In genomic region chr9:48494817-48495547, GRCm38 (mm10) we compare ENCODE assay signal across 8 mouse cellular contexts. TPM values are rescaled to one million over a fixed set of nuclear protein-coding genes. Genes with fewer than 3 reads are reported as not detected.
DNase-seq lines count a peak whose midpoint lies in the region; ATAC-seq lines count a peak whose summit lies in the region.

Gene Rbm7, minus strand, starts transcription at chr9:48495299.
Gene Gm5617, plus strand, starts transcription at chr9:48495442.

- peak; percentile 100 for ATAC-seq in hindbrain, embryonic 16.5 days

- H3K36me3 ChIP-seq in hindbrain, embryonic 16.5 days (ENCODE audit: control insufficient read depth, insufficient read depth, low read length): peaks cover 11% of the 10 kb centered on the region
- peaks cover 32% of the 10 kb centered on the region for H3K36me3 ChIP-seq in macrophage (ENCODE audit: inconsistent target)

- H3K9me3 ChIP-seq in hindbrain, embryonic 16.5 days (ENCODE audit: control insufficient read depth, low read length): no peaks in the 10 kb centered on the region

- H3K79me2 ChIP-seq in macrophage (ENCODE audit: inconsistent target): peaks cover 52% of the 10 kb centered on the region

- under 1% methylated on average over 72 of the region's 72 CpGs for WGBS in hindbrain, embryonic 16.5 days
- WGBS in macrophage (ENCODE audit: missing documents): under 1% methylated on average over 72 of the region's 72 CpGs

- no peaks in the 10 kb centered on the region for H3K27me3 ChIP-seq in hindbrain, embryonic 16.5 days (replicated peaks; ENCODE audit: control insufficient read depth, insufficient read depth, low read length)

- H3K9ac ChIP-seq in hindbrain, embryonic 16.5 days (ENCODE audit: low read depth, low read length): peak within 1 kb of the TSS; percentile 94

- peak within 1 kb of the TSS; percentile 95 for H3K4me2 ChIP-seq in hindbrain, embryonic 16.5 days (ENCODE audit: low read length)

- peak; percentile 87 for DNase-seq in WW6 (ENCODE audit: low read depth, low spot score)
- DNase-seq in cerebellum, postnatal 4 days (ENCODE audit: low spot score in 2 of 2): peak; percentile 86 to 94
- DNase-seq in gastrocnemius, adult 18-20 months (ENCODE audit: low spot score): peak; percentile 94
- peak; percentile 93 to 96 for DNase-seq in left cerebral cortex, adult 18-20 months (ENCODE audit: low spot score in 2 of 2)
- DNase-seq in right cerebral cortex, adult 18-20 months: peak; percentile 96
- peak; percentile 94 for DNase-seq in urinary bladder, postnatal 14 days (ENCODE audit: low spot score)

- H3K27ac ChIP-seq in hindbrain, embryonic 16.5 days (ENCODE audit: low read depth, low read length): peak within 1 kb of the TSS; percentile 97
- peak within 1 kb of the TSS; percentile 81 for H3K27ac ChIP-seq in macrophage

- peaks cover 11% of the 10 kb centered on the region for H3K4me1 ChIP-seq in hindbrain, embryonic 16.5 days (ENCODE audit: control insufficient read depth, insufficient read depth, low read depth, low read length)

- peak within 1 kb of the TSS; percentile 92 for H3K4me3 ChIP-seq in hindbrain, embryonic 16.5 days (ENCODE audit: low read length)
- H3K4me3 ChIP-seq in macrophage (ENCODE audit: inconsistent target): peak within 1 kb of the TSS; percentile 88

RNA-seq across cellular contexts. Expression of gene Rbm7, which starts in this region (rescaled TPM):
- 10 to 100 TPM; 13.5 to 15.5 TPM for total RNA-seq in gastrocnemius, adult 18-20 months (2021)
- 72.0 and 73.1 TPM in 2 replicates for polyA plus RNA-seq in hindbrain, embryonic 16.5 days (2015; fragmentation: Nextera tagmentation; extraction: Ambion mirVana)
- total RNA-seq in left cerebral cortex, adult 18-20 months (2021): 10 to 100 TPM; 33.8 to 34.2 TPM
- total RNA-seq in macrophage (2018; cell fraction: chromatin; rRNA removed): 100 to 1,000 TPM in 24 of 26 experiments, 10 to 100 TPM in 2; 68.6 to 344 (median 154) TPM
- total RNA-seq in macrophage (2018; cell fraction: cytosol; rRNA removed): 100 to 1,000 TPM in 15 of 26 experiments, 10 to 100 TPM in 11; 74.5 to 209 (median 108) TPM
- 100 to 1,000 TPM in 24 of 26 experiments, 10 to 100 TPM in 2; 88.5 to 377 (median 216) TPM for total RNA-seq in macrophage (2018; cell fraction: nucleus; rRNA removed)
- polyA plus RNA-seq in macrophage (2018): 61.8 to 94.5 TPM (median 73.4 TPM) in 3 replicates

RNA-seq across cellular contexts. Expression of gene Gm5617, which starts in this region (rescaled TPM):
- total RNA-seq in gastrocnemius, adult 18-20 months (2021): 1 to 10 TPM; 9.5 to 9.8 TPM
- 20.2 TPM in 2 replicates for polyA plus RNA-seq in hindbrain, embryonic 16.5 days (2015; fragmentation: Nextera tagmentation; extraction: Ambion mirVana)
- total RNA-seq in left cerebral cortex, adult 18-20 months (2021): 1 to 10 TPM; 8.6 to 9.4 TPM
- 10 to 100 TPM in 8 of 26 experiments, 1 to 10 TPM in 18; 5.4 to 22.3 (median 9.4) TPM for total RNA-seq in macrophage (2018; cell fraction: chromatin; rRNA removed)
- total RNA-seq in macrophage (2018; cell fraction: cytosol; rRNA removed): 10 to 100 TPM; 20.6 to 42.4 (median 32.8) TPM
- total RNA-seq in macrophage (2018; cell fraction: nucleus; rRNA removed): 10 to 100 TPM in 23 of 26 experiments, 1 to 10 TPM in 3; 6.4 to 40.8 (median 20.7) TPM
- polyA plus RNA-seq in macrophage (2018): 7.1 to 29.1 TPM (median 13.7 TPM) in 3 replicates

Comparison
In these comparisons a context has a peak if more than half of its experiments do, and no peak if none do; other contexts are left out.
1. Peak in every context shown above with its lines: DNase-seq, ATAC-seq, H3K4me3 ChIP-seq and H3K27ac ChIP-seq.